Mouse (Mus musculus) liver, embryonic 16.5 days (tissue): Measurements from ENCODE around the gene Filip1l. TPM values are rescaled to one million over a fixed set of nuclear protein-coding genes. Genes with fewer than 3 reads are reported as not detected.

ENCODE experiments used
- ATAC-seq: fragments of 200-750 bp; cut with Nextera tagmentation; 2 replicates; pipeline ENCODE4 v1.8.0; 2017; ENCODE audit warnings: low read depth, mild to moderate bottlenecking, moderate number of reproducible peaks, moderate library complexity
- H3K27ac ChIP-seq: fragments of 300-500 bp; sonication (generic); 2 replicates; pipeline ENCODE4 v1.5.1; 2014; ENCODE audit warnings: mild to moderate bottlenecking, low read length
- H3K27me3 ChIP-seq: fragments of 300-500 bp; sonication (generic); 2 replicates; pipeline ENCODE4 v1.6.1; 2014; ENCODE audit warnings: low read depth, low read length, mixed read lengths; ENCODE audit not compliant: control insufficient read depth, insufficient read depth
- H3K36me3 ChIP-seq: fragments of 300-500 bp; sonication (generic); 2 replicates; pipeline ENCODE4 v1.6.1; 2014; ENCODE audit warnings: mild to moderate bottlenecking; ENCODE audit not compliant: control insufficient read depth, insufficient read depth
- H3K4me1 ChIP-seq: fragments of 300-500 bp; sonication (generic); 2 replicates; pipeline ENCODE4 v1.6.1; 2014; ENCODE audit warnings: low read depth, low read length, mixed read lengths; ENCODE audit not compliant: control insufficient read depth
- H3K4me2 ChIP-seq: fragments of 300-500 bp; sonication (generic); 2 replicates; pipeline ENCODE4 v1.6.1; 2014; ENCODE audit warnings: low read depth, low read length, mixed read lengths
- H3K4me3 ChIP-seq: fragments of 300-500 bp; sonication (generic); 2 replicates; pipeline ENCODE4 v1.5.1; 2014; ENCODE audit warnings: low read depth, mild to moderate bottlenecking, low read length
- H3K9ac ChIP-seq: fragments of 300-500 bp; sonication (generic); 2 replicates; pipeline ENCODE4 v1.6.1; 2014; ENCODE audit warnings: low read depth, low read length
- H3K9me3 ChIP-seq: fragments of 300-500 bp; sonication (generic); replicated peaks from 2 replicates; pipeline ENCODE4 v1.6.1; 2016; ENCODE audit warnings: low read length; ENCODE audit not compliant: control insufficient read depth
- WGBS: fragments of 180-500 bp; shearing (Covaris S2); extraction: QIAGEN DNeasy Blood & Tissue Kit; methylation state at CpG from one replicate; pipeline ENCODE4 v1.1.7; 2014; ENCODE audit not compliant: insufficient replicate concordance; 5-methylcytosine and 5-hydroxymethylcytosine counted together
- polyA plus RNA-seq: library from polyadenylated mRNA; unstranded; fragments of >200 nt; fragmentation: Nextera tagmentation; extraction: Ambion mirVana; gene quantifications from 2 replicates; pipeline ENCODE4 v1.2.1, GENCODE M21; 2015

Filip1l gene
- polyA plus RNA-seq, 1 experiment from 2014 or later, result 5.0 TPM

DNA sequence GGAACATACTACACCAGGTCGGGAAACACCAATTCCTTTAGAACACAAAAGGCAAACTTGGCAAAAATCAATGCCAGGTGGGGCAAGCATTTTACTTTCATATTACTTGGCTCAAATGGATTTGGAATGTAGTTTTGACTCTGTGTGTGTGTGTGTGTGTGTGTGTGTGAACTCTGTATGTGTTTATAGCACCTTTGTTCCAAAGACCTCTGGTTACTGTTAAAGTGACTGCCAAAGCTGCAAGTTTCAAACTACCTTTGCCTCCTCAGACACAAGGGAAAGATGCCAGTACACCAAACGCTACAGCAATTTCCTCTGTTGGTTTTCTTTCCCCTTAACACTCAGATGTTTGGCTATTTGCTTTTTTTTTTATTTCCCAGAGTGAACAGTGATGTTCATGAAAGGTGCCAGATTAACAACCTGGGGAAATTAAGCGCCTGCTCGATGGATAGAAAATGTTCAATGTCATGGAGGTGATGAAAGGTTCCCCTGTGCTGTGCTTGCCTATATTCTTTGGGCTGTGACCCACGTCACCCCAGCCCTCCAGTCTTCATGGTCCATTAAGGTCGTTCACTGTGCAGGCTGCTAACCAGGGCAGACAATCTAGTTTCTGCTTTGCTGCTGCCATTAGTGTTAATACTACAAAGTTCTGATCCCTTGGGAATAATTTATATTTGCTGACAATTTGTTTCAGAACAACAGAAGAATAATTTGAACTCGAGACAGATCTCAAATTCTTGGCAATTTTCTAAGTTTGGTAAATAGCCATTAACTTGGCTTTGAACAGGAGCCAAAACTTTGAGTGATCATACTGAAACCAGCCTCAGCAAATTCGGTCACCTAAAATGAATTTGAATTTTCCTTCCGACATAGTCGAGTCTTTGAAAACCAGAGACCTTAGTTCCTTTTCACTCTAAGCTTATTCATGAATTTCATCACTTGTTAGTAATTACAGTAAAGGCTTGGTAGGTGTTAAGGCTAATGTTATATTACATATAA is 92.5 kb downstream of the Filip1l start:
- Histone ChIP-seq H3K4me2 (no peak overlapping the region), H3K9ac (no peak overlapping the region), H3K36me3 (no peaks in the 10 kb centered on the region), H3K27me3 (no peaks in the 10 kb centered on the region), H3K27ac (no peak overlapping the region), H3K4me1 (no peaks in the 10 kb centered on the region), H3K4me3 (no peak overlapping the region), H3K9me3 (no peaks in the 10 kb centered on the region)
- WGBS, result 61% methylated on average over 10 of the region's 10 CpGs
- ATAC-seq, result no peak

DNA sequence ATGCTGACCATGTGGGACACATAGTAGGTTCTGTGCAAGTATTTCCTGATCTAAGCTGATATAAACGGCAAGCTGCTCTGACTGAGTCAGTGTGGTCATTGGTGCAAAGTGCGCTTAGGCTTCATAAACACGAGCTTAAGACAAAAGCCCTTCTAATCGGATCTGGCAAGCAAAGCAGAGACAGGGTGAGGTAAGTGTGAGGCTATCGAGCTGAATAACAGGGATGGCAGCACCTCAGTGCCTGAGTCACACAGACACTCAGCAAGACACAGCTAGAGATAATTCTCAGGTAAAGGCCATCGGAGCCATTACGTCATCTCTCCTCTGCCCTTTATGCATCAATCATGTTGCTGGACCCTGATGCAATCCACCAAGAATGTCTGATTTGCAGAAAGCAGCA is 100.1 kb downstream of the Filip1l start:
- no peaks in the 10 kb centered on the region for H3K36me3 ChIP-seq
- ATAC-seq, result no peak
- no peak overlapping the region for H3K4me3 ChIP-seq
- H3K9ac ChIP-seq, result no peak overlapping the region
- no peak overlapping the region for H3K27ac ChIP-seq
- no peaks in the 10 kb centered on the region for H3K4me1 ChIP-seq
- no peak overlapping the region for H3K4me2 ChIP-seq
- H3K27me3 ChIP-seq, result no peaks in the 10 kb centered on the region
- no peaks in the 10 kb centered on the region for H3K9me3 ChIP-seq
- 60% methylated on average over 7 of the region's 7 CpGs for WGBS

DNA sequence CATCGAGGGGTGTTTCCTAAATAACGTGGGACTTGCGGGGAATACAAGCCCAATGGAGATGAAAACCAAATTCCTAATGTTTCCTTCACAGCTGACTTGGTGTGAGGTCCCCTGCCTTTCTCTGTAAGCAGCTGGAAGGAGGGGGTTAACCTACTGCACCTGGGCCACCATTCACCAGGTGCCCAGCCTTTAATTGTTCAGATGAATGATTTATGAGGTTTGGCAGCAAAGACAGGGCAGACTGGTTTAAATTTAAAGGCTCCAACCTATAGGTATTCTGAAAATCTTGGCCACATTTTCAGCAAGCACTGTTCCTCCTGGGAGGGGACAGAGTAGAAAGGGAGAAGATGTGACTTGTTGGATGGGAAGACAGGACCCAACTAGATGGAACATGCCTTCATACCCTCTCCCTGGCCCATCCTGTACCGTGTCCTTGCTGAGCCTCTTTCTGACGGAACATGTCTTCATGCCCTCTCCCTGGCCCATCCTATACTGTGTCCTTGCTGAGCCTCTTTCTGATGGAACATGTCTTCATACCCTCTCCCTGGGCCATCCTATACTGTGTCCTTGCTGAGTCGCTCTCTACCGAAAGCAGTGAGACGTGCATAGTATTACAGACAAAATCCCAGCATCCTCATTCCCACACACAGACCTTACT is 101.3 kb downstream of the Filip1l start:
- Histone ChIP-seq H3K4me2 (no peak overlapping the region), H3K27ac (no peak overlapping the region), H3K4me1 (no peaks in the 10 kb centered on the region), H3K27me3 (no peaks in the 10 kb centered on the region), H3K9me3 (no peaks in the 10 kb centered on the region), H3K9ac (no peak overlapping the region), H3K4me3 (no peak overlapping the region), H3K36me3 (no peaks in the 10 kb centered on the region)
- no peak for ATAC-seq
- WGBS, result 76% methylated on average over 8 of the region's 8 CpGs

DNA sequence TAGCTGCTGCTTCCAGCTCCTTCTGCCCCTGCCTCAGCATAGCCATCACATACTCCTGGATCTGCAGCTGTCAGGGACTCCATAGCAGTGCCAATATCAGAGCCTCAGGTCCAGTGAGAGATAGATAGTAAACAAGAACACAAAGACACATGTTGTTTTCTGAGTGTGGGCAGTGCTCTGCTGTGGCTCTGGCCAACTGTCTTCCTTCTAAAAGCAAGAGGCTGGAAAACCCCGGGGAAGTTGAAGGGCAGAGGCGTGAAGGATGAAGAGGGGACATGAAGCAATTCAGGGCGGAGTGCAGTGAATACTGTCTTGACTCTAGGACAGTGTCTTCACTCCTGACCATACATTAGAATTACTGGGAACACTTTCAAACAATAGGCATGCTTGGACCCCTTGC is 102.7 kb downstream of the Filip1l start:
- Histone ChIP-seq H3K4me1 (no peaks in the 10 kb centered on the region), H3K27me3 (no peaks in the 10 kb centered on the region), H3K9ac (no peak overlapping the region), H3K4me2 (no peak overlapping the region), H3K9me3 (no peaks in the 10 kb centered on the region), H3K36me3 (no peaks in the 10 kb centered on the region), H3K4me3 (no peak overlapping the region), H3K27ac (no peak overlapping the region)
- ATAC-seq, result no peak
- WGBS, result 70% methylated on average over 3 of the region's 3 CpGs

DNA sequence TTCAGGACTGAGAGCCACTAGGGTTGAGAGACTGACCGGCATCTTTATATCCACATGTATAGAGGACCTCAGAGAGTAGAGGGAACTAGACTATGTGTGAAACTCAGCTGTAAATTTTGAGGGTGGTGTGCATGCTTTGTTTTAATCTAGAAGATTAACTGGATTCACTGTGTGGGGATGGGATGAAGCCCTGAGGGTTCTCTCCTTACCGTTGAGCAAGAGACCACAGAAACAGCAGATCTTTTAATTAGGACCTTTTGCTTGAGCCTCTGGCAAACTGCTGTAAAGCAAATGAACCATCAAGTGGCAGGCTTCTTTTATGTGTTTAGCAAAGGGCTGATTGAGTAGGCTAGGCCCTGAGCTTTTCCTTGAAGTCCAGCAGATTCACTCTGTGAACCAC is 103.1 kb downstream of the Filip1l start:
- Histone ChIP-seq H3K27me3 (no peaks in the 10 kb centered on the region), H3K27ac (no peak overlapping the region), H3K9me3 (no peaks in the 10 kb centered on the region), H3K4me1 (no peaks in the 10 kb centered on the region), H3K36me3 (no peaks in the 10 kb centered on the region), H3K4me3 (no peak overlapping the region), H3K4me2 (no peak overlapping the region), H3K9ac (no peak overlapping the region)
- WGBS, result 60% methylated on average over 2 of the region's 2 CpGs
- ATAC-seq, result no peak

DNA sequence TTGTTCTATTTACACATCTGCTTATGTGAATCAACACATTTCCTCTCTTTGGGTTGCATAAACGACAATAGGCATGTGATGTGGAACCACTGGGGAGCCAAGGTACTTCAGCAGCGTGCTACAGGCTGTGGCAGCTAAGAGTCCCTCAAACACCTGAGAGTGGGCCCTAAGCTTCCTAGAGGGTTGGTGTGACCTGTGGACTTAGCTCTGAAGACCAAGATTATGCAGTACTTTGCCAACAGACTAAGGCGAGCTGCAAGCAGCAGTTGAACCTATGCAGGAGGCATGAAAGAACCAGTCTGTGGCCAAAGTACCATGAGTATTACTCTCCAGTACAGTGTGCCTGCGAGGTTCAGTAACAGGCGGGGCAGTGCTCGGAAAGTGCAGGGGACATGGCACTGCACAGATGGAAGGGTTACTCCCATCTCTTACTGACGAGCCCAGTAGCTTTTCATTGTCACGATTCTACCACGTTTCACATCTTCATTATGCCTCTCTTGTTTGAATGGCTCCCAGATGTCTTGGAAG is 112.6 kb downstream of the Filip1l start:
- H3K9ac ChIP-seq, result no peak overlapping the region
- H3K27me3 ChIP-seq, result no peaks in the 10 kb centered on the region
- no peak for ATAC-seq
- H3K9me3 ChIP-seq, result no peaks in the 10 kb centered on the region
- no peak overlapping the region for H3K4me2 ChIP-seq
- H3K27ac ChIP-seq, result no peak overlapping the region
- WGBS, result 67% methylated on average over 9 of the region's 9 CpGs
- H3K36me3 ChIP-seq, result no peaks in the 10 kb centered on the region
- no peak overlapping the region for H3K4me3 ChIP-seq
- H3K4me1 ChIP-seq, result no peaks in the 10 kb centered on the region

DNA sequence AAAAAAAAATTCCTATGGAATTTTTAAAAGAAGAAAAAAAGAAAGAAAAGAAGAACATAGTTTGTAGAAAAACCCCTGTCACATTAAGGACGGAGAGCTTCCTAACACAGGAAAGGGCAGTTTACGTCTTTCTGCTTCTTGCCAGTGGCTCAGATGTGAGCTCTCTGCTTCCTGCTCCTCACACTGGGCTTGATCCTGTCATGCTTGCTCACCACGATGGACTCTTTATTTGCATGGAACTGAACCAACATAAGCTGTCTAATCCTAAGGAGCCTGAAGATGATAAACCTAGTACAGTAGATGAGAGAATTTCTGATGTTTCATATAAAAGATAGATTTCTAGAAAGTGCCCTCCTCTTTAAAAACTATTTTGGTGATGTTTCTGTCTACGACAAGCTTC is 116.4 kb downstream of the Filip1l start:
- Histone ChIP-seq H3K9me3 (no peaks in the 10 kb centered on the region), H3K36me3 (no peaks in the 10 kb centered on the region), H3K4me2 (no peak overlapping the region), H3K27ac (no peak overlapping the region), H3K9ac (no peak overlapping the region), H3K27me3 (no peaks in the 10 kb centered on the region), H3K4me1 (no peaks in the 10 kb centered on the region), H3K4me3 (no peak overlapping the region)
- 51% methylated on average over 4 of the region's 4 CpGs for WGBS
- no peak for ATAC-seq

DNA sequence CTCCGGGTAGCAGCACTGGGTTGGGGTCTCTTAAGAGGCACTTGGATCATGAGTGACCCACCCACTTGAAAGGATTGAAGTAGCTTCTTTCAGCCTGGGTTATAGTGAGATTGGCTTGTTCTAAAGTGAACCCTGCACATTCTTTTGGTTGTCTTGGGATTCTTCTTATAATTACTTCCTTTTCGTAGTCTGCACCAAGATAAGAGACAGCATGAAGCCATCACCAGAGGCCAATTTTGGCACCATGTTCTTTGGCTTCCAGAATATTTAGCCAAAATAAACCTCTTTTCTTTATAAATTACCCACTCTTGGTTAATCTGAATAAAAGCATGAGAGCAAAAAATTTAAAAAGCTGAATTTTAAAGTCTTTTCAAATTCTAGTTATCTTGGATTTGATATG is 117.0 kb downstream of the Filip1l start:
- ATAC-seq, result no peak
- no peak overlapping the region for H3K27ac ChIP-seq
- H3K9ac ChIP-seq, result no peak overlapping the region
- no peak overlapping the region for H3K4me2 ChIP-seq
- H3K4me1 ChIP-seq, result no peaks in the 10 kb centered on the region
- H3K9me3 ChIP-seq, result no peaks in the 10 kb centered on the region
- H3K27me3 ChIP-seq, result no peaks in the 10 kb centered on the region
- no peaks in the 10 kb centered on the region for H3K36me3 ChIP-seq
- H3K4me3 ChIP-seq, result no peak overlapping the region
- WGBS, result 66% methylated on average over 2 of the region's 2 CpGs

DNA sequence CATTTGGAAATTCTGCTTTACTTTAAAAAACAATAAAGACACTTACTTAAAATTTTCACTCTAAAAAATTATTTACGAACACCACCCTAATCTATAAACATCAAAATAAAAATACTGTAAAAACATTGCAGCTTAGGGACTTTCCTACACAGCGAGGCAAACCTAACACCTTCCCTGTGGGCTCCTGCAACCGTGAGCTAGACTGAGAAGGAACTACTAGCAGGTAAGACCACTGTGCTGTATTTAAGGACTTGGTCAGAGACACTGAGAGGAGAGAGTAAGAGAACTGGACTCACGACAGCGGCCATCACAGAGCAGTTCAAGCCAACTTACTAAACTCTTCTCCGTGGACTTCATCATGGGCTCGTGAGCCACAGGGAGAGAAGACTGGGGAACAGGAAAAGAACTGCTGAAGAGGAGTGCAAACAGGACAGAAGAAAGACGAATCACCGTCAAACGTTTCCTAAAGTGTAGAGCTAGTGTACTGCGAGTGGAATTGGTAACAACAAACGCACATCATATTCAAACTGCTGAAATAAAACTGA is 117.5 kb downstream of the Filip1l start:
- WGBS, result 60% methylated on average over 12 of the region's 12 CpGs
- Histone ChIP-seq H3K36me3 (no peaks in the 10 kb centered on the region), H3K27ac (no peak overlapping the region), H3K9me3 (no peaks in the 10 kb centered on the region), H3K9ac (no peak overlapping the region), H3K4me2 (no peak overlapping the region), H3K27me3 (no peaks in the 10 kb centered on the region), H3K4me3 (no peak overlapping the region), H3K4me1 (no peaks in the 10 kb centered on the region)
- ATAC-seq, result no peak
